Mouse (Mus musculus) liver, postnatal 0 days (tissue): ENCODE measurements at regions not wholly inside any gene's neighbourhood (a gene's known extent, or its start where the extent isn't known, plus 50 kb on each side); places are given as distances from the start of the nearest gene placed in this dataset.

Experiments
- CTCF ChIP-seq: sonication (generic); IDR thresholded peaks from 2 replicates; pipeline ENCODE4 v1.5.1; 2016; ENCODE audit warnings: antibody characterized with exemption, low read depth
- EP300 ChIP-seq: IDR thresholded peaks from 2 replicates; pipeline ENCODE4 v1.6.1; 2016; ENCODE audit warnings: antibody characterized with exemption, low read depth, mild to moderate bottlenecking

DNA sequence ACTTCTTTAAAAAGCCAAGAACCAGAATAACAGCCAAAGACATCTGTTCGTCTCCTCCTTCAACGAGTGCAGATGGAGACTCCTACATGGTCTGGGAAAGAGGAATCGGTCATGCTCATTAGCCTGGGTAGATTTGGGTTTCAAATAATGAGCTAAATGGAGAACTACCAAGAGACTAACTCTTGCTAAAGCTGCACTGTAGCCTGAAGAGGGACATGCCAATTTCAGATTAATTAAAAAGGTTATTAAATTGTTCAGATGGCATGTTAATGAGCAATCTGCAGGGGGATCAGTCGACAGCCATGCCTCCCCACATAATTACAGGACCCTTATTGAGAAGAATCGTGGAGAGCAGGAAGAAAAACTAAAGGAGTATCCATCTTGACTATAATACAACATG lies 386.1 kb downstream of the Nedd1 start:
- TF ChIP-seq CTCF = no peak
- TF ChIP-seq EP300 = no peak
